Mouse (Mus musculus): ENCODE data around the gene Klra2. TPM values are rescaled to one million over a fixed set of nuclear protein-coding genes. Genes with fewer than 3 reads are reported as not detected.
"Not testable (repeated sequence)": the region's sequence is repeated elsewhere in the genome, so short reads cannot be mapped to it uniquely, and the experiment has no call there.

The Klra2 gene
- polyA plus RNA-seq (2014; fragmentation: Nextera tagmentation; extraction: Ambion mirVana): 0.18 TPM in 1 of 2 replicates, not detected in the other

DNA sequence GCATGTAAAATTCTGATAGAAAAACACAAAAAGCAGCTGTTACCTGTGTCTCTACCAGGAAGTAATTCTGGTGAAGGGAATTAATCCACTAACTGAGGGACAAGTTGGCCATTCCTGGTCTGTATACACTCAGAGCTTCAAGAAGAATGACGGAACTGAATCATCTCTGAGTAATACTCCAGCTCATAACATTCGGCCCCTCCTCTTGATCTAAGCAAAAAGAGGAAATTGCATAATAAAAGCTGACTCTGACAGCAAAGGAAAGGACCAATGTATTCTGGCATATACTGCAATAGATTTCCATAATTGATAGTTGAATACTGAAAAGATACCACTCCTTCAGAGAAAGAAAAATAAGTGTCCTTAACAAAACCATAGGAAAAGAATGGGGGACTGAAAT is at the start of gene Klra2:
Klra2 (minus strand) TSS at position 157 of the 400 bp plus-strand sequence.
- Histone ChIP-seq H3K4me3 (ENCODE audit: low read depth, low read length) (no peak within 1 kb of the TSS), H3K4me1 (ENCODE audit: control insufficient read depth, insufficient read depth, low read length) (no peaks in the 10 kb centered on the region), H3K36me3 (ENCODE audit: control insufficient read depth, insufficient read depth, low read length) (no peaks in the 10 kb centered on the region), H3K4me2 (replicated peaks; ENCODE audit: low read depth, low read length) (no peak within 1 kb of the TSS), H3K27me3 (ENCODE audit: control insufficient read depth, insufficient read depth, low read length) (no peaks in the 10 kb centered on the region), H3K9ac (replicated peaks; ENCODE audit: low read depth, low read length) (no peak within 1 kb of the TSS), H3K9me3 (ENCODE audit: control insufficient read depth, low read depth, low read length) (no peaks in the 10 kb centered on the region), H3K27ac (ENCODE audit: low read length) (no peak within 1 kb of the TSS)
- ATAC-seq (ENCODE audit: insufficient number of reproducible peaks, insufficient read depth, low FRiP score, low read depth): no peak
- 86% methylated on average over 2 of the region's 2 CpGs for WGBS

DNA sequence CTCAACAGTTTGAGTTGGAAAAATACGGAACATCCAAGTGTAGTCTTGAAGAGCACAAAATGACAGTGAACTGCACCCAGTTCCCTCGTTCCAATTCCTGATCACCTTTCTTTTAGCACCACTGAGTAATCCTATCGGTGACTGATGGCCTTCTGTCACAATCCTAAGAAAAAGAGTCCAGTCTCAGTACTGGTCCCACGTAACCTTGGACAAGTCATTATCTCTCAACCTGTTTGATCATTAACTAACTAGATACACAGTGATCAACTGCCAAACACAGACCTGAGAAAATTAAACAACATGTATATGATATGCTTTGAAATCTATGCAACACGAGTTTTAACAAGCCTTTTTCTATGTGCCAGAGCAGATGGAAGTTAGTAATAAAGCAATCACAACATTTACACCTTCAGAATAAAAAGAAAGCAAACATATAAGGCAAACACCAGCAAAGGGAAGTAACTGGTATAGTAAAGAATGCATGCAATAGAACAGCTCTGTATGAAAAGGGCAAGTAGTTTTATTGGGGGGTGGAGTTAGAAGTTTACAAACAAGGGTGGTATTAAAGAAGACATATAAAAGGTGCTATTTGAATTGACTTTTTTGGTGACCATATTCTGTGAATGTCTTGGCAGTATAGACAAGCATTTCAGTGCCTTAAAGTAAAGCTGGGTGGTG is 47.4 kb upstream of the Klra2 start:
- Histone ChIP-seq H3K27ac (ENCODE audit: low read length) (no peak overlapping the region), H3K36me3 (ENCODE audit: control insufficient read depth, insufficient read depth, low read length) (no peaks in the 10 kb centered on the region), H3K27me3 (ENCODE audit: control insufficient read depth, insufficient read depth, low read length) (no peaks in the 10 kb centered on the region), H3K4me1 (ENCODE audit: control insufficient read depth, insufficient read depth, low read length) (peaks cover 7% of the 10 kb centered on the region; the same call in 1 of the 2 replicates), H3K4me2 (replicated peaks; ENCODE audit: low read depth, low read length) (no peak overlapping the region), H3K9me3 (ENCODE audit: control insufficient read depth, low read depth, low read length) (no peaks in the 10 kb centered on the region), H3K9ac (replicated peaks; ENCODE audit: low read depth, low read length) (no peak overlapping the region), H3K4me3 (ENCODE audit: low read depth, low read length) (no peak overlapping the region)
- WGBS: 71% methylated on average over 5 of the region's 5 CpGs
- ATAC-seq (ENCODE audit: insufficient number of reproducible peaks, insufficient read depth, low FRiP score, low read depth): no peak

- ATAC-seq (ENCODE audit: insufficient number of reproducible peaks, insufficient read depth, low FRiP score, low read depth): no peak
- Histone ChIP-seq H3K4me3 (ENCODE audit: low read depth, low read length) (no peak overlapping the region), H3K4me2 (replicated peaks; ENCODE audit: low read depth, low read length) (peak overlapping the region; percentile 49; the same call in 1 of the 2 replicates)
Observed at GRCm38 (mm10) chr6:131293916-131294315, 46.8 kb upstream of the Klra2 start.

DNA sequence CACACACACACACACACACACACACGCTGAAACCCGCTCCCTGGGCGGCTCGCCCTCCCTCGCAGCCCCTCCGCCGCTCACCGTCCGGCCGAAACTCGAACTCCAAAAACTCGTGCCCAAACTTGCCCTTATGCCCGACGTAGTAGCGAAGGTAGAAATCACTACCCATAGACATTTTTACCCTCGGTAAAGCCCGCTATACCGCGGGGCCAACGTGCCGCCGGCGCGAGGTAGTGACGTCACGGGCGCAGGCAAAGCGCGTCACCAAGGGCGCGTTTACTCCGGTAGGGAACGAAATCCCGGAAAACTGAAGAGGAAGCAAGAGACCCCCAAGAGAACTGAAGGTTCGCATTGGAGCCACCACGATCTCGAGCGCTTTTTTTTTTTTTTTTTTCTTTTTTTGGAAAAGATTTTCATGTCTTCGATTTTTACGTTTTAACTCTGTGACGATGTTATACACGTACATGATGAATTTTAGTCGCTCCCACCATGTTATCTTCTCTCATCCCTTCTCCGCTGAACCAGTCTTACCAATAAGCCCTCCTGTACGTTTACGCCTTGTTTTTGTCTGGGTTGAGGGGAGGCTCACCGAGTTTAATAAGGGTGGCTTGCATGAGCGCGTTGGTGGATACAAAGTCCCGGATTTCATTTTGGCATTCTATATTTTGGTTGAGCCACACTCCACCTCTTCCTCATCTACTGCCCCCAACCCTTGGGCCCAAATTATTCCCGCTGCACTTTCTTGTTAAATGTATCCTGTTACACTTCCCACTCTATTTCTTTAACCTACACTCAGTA is 46.0 kb upstream of the Klra2 start, which contains the start of gene Magohb:
Magohb (minus strand) TSS at position 254 of the 798 bp plus-strand sequence.
- Histone ChIP-seq H3K9ac (replicated peaks; ENCODE audit: low read depth, low read length) (peak within 1 kb of the TSS; percentile 62), H3K27me3 (ENCODE audit: control insufficient read depth, insufficient read depth, low read length) (no peaks in the 10 kb centered on the region), H3K9me3 (ENCODE audit: control insufficient read depth, low read depth, low read length) (no peaks in the 10 kb centered on the region), H3K4me3 (ENCODE audit: low read depth, low read length) (peak within 1 kb of the TSS; percentile 60), H3K4me1 (ENCODE audit: control insufficient read depth, insufficient read depth, low read length) (peaks cover 7% of the 10 kb centered on the region; the same call in 1 of the 2 replicates), H3K4me2 (replicated peaks; ENCODE audit: low read depth, low read length) (peak within 1 kb of the TSS; percentile 49), H3K27ac (ENCODE audit: low read length) (peak within 1 kb of the TSS; percentile 72), H3K36me3 (ENCODE audit: control insufficient read depth, insufficient read depth, low read length) (0 out of 2 replicates have a peak, but pooled peaks cover 1% of the 10 kb centered on the region)
- ATAC-seq (ENCODE audit: insufficient number of reproducible peaks, insufficient read depth, low FRiP score, low read depth): peak; percentile 80
- WGBS: 1% methylated on average over 51 of the region's 51 CpGs

More at GRCm38 (mm10) chr6:131293916-131294315, 46.8 kb upstream of the Klra2 start:
- Histone ChIP-seq H3K4me1 (ENCODE audit: control insufficient read depth, insufficient read depth, low read length) (peaks cover 7% of the 10 kb centered on the region; the same call in 1 of the 2 replicates), H3K27ac (ENCODE audit: low read length) (no peak overlapping the region), H3K9me3 (ENCODE audit: control insufficient read depth, low read depth, low read length) (no peaks in the 10 kb centered on the region), H3K27me3 (ENCODE audit: control insufficient read depth, insufficient read depth, low read length) (no peaks in the 10 kb centered on the region), H3K9ac (replicated peaks; ENCODE audit: low read depth, low read length) (no peak overlapping the region), H3K36me3 (ENCODE audit: control insufficient read depth, insufficient read depth, low read length) (no peaks in the 10 kb centered on the region)
- 82% methylated on average over 5 of the region's 5 CpGs for WGBS

GRCm38 (mm10) chr6:131292276-131292990 is 45.3 kb upstream of the Klra2 start:
- peaks cover 6% of the 10 kb centered on the region; the same call in 1 of the 2 replicates for H3K36me3 ChIP-seq (ENCODE audit: control insufficient read depth, insufficient read depth, low read length)
- peaks cover 7% of the 10 kb centered on the region; the same call in 1 of the 2 replicates for H3K4me1 ChIP-seq (ENCODE audit: control insufficient read depth, insufficient read depth, low read length)
- peak overlapping the region; percentile 72; the same call in 1 of the 2 replicates for H3K27ac ChIP-seq (ENCODE audit: low read length)
- H3K4me2 ChIP-seq (replicated peaks; ENCODE audit: low read depth, low read length): peak overlapping the region; percentile 49
- H3K4me3 ChIP-seq (ENCODE audit: low read depth, low read length): peak overlapping the region; percentile 60
- no peaks in the 10 kb centered on the region for H3K27me3 ChIP-seq (ENCODE audit: control insufficient read depth, insufficient read depth, low read length)
- no peaks in the 10 kb centered on the region for H3K9me3 ChIP-seq (ENCODE audit: control insufficient read depth, low read depth, low read length)
- 16% methylated on average over 10 of the region's 10 CpGs for WGBS
- peak; percentile 40; the same call in 1 of the 2 replicates for ATAC-seq (ENCODE audit: insufficient number of reproducible peaks, insufficient read depth, low FRiP score, low read depth)
- peak overlapping the region; percentile 62 for H3K9ac ChIP-seq (replicated peaks; ENCODE audit: low read depth, low read length)

GRCm38 (mm10) chr6:131290430-131290829 is 43.3 kb upstream of the Klra2 start:
- H3K27ac ChIP-seq (ENCODE audit: low read length): no peak overlapping the region
- WGBS: 14% methylated on average over 2 of the region's 2 CpGs
- H3K27me3 ChIP-seq (ENCODE audit: control insufficient read depth, insufficient read depth, low read length): no peaks in the 10 kb centered on the region
- peaks cover 7% of the 10 kb centered on the region; the same call in 1 of the 2 replicates for H3K4me1 ChIP-seq (ENCODE audit: control insufficient read depth, insufficient read depth, low read length)
- peaks cover 6% of the 10 kb centered on the region; the same call in 1 of the 2 replicates for H3K36me3 ChIP-seq (ENCODE audit: control insufficient read depth, insufficient read depth, low read length)
- ATAC-seq (ENCODE audit: insufficient number of reproducible peaks, insufficient read depth, low FRiP score, low read depth): no peak
- no peak overlapping the region for H3K4me3 ChIP-seq (ENCODE audit: low read depth, low read length)
- H3K9ac ChIP-seq (replicated peaks; ENCODE audit: low read depth, low read length): no peak overlapping the region
- no peak overlapping the region for H3K4me2 ChIP-seq (replicated peaks; ENCODE audit: low read depth, low read length)
- H3K9me3 ChIP-seq (ENCODE audit: control insufficient read depth, low read depth, low read length): no peaks in the 10 kb centered on the region

GRCm38 (mm10) chr6:131278160-131278559 is 31.0 kb upstream of the Klra2 start:
- H3K4me1 ChIP-seq (ENCODE audit: control insufficient read depth, insufficient read depth, low read length); H3K9me3 ChIP-seq (ENCODE audit: control insufficient read depth, low read depth, low read length); H3K27me3 ChIP-seq (ENCODE audit: control insufficient read depth, insufficient read depth, low read length); H3K4me2 ChIP-seq (replicated peaks; ENCODE audit: low read depth, low read length); ATAC-seq (ENCODE audit: insufficient number of reproducible peaks, insufficient read depth, low FRiP score, low read depth); H3K27ac ChIP-seq (ENCODE audit: low read length); H3K4me3 ChIP-seq (ENCODE audit: low read depth, low read length); H3K9ac ChIP-seq (replicated peaks; ENCODE audit: low read depth, low read length); H3K36me3 ChIP-seq (ENCODE audit: control insufficient read depth, insufficient read depth, low read length): not testable (repeated sequence)
- WGBS: 94% methylated on average over 2 of the region's 2 CpGs

DNA sequence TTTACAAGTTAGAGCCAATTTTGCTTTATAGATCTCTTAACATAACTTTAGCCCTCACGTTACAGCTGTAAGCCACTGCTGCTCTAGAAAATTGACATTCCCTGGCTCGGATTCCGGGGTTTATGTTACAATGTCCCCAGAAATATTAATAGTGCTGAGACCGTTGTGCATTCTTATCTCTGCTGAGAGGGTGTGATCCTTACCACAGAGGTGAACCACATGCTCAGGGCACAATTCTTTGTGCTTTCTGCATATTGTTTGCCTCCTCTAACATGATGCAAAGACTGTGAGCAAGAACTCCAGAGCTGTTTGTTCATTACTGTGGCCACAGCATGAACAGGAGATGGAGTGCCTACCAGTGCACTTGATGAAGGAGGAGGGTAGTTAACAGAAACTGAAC is 29.5 kb upstream of the Klra2 start:
- no peaks in the 10 kb centered on the region for H3K36me3 ChIP-seq (ENCODE audit: control insufficient read depth, insufficient read depth, low read length)
- no peak overlapping the region for H3K27ac ChIP-seq (ENCODE audit: low read length)
- H3K4me2 ChIP-seq (replicated peaks; ENCODE audit: low read depth, low read length): no peak overlapping the region
- no peak overlapping the region for H3K4me3 ChIP-seq (ENCODE audit: low read depth, low read length)
- no peaks in the 10 kb centered on the region for H3K9me3 ChIP-seq (ENCODE audit: control insufficient read depth, low read depth, low read length)
- no peak overlapping the region for H3K9ac ChIP-seq (replicated peaks; ENCODE audit: low read depth, low read length)
- ATAC-seq (ENCODE audit: insufficient number of reproducible peaks, insufficient read depth, low FRiP score, low read depth): no peak
- 74% methylated on average over 4 of the region's 4 CpGs for WGBS
- no peaks in the 10 kb centered on the region for H3K4me1 ChIP-seq (ENCODE audit: control insufficient read depth, insufficient read depth, low read length)
- H3K27me3 ChIP-seq (ENCODE audit: control insufficient read depth, insufficient read depth, low read length): no peaks in the 10 kb centered on the region
